Mouse (Mus musculus): ENCODE data around the gene Ugt1a10. TPM values are rescaled to one million over a fixed set of nuclear protein-coding genes. Genes with fewer than 3 reads are reported as not detected.

Ugt1a10 gene
- not detected in 2 replicates for polyA plus RNA-seq (2014; fragmentation: Nextera tagmentation; extraction: Ambion mirVana)

GRCm38 (mm10) chr1:88055088-88055487 lies at the start of gene Ugt1a10:
TSS of gene Ugt1a10 (plus strand) at chr1:88055388.
- H3K36me3 ChIP-seq (ENCODE audit: control insufficient read depth, insufficient read depth, low read length) = no peaks in the 10 kb centered on the region
- no peaks in the 10 kb centered on the region for H3K27me3 ChIP-seq (ENCODE audit: control insufficient read depth, insufficient read depth, low read length)
- H3K9me3 ChIP-seq (ENCODE audit: control insufficient read depth, low read depth, low read length) = no peaks in the 10 kb centered on the region
- H3K4me3 ChIP-seq (ENCODE audit: low read depth, low read length) = no peak within 1 kb of the TSS
- WGBS = 74% methylated on average over 1 of the region's 1 CpGs
- H3K9ac ChIP-seq (replicated peaks; ENCODE audit: low read depth, low read length) = no peak within 1 kb of the TSS
- H3K4me2 ChIP-seq (replicated peaks; ENCODE audit: low read depth, low read length) = no peak within 1 kb of the TSS
- no peak for ATAC-seq (ENCODE audit: insufficient number of reproducible peaks, insufficient read depth, low FRiP score, low read depth)
- no peaks in the 10 kb centered on the region for H3K4me1 ChIP-seq (ENCODE audit: control insufficient read depth, insufficient read depth, low read length)
- H3K27ac ChIP-seq (ENCODE audit: low read length) = no peak within 1 kb of the TSS

- Histone ChIP-seq H3K27me3 (ENCODE audit: control insufficient read depth, insufficient read depth, low read length) (no peaks in the 10 kb centered on the region), H3K4me1 (ENCODE audit: control insufficient read depth, insufficient read depth, low read length) (peaks cover 5% of the 10 kb centered on the region), H3K4me3 (ENCODE audit: low read depth, low read length) (peak overlapping the region; percentile 64), H3K9me3 (ENCODE audit: control insufficient read depth, low read depth, low read length) (no peaks in the 10 kb centered on the region), H3K4me2 (replicated peaks; ENCODE audit: low read depth, low read length) (peak overlapping the region; percentile 55), H3K27ac (ENCODE audit: low read length) (peak overlapping the region; percentile 89), H3K36me3 (ENCODE audit: control insufficient read depth, insufficient read depth, low read length) (peaks cover 8% of the 10 kb centered on the region), H3K9ac (replicated peaks; ENCODE audit: low read depth, low read length) (peak overlapping the region; percentile 79)
- 0 out of 2 replicates have a peak, but pooled peaks have one; percentile 29 for ATAC-seq (ENCODE audit: insufficient number of reproducible peaks, insufficient read depth, low FRiP score, low read depth)
- WGBS = 2% methylated on average over 5 of the region's 5 CpGs
Measured at GRCm38 (mm10) chr1:88007692-88008210, 47.4 kb upstream of the Ugt1a10 start.

- Histone ChIP-seq H3K27me3 (ENCODE audit: control insufficient read depth, insufficient read depth, low read length) (no peaks in the 10 kb centered on the region), H3K4me2 (replicated peaks; ENCODE audit: low read depth, low read length) (peak within 1 kb of the TSS; percentile 55), H3K27ac (ENCODE audit: low read length) (peak within 1 kb of the TSS; percentile 89), H3K4me3 (ENCODE audit: low read depth, low read length) (peak within 1 kb of the TSS; percentile 64), H3K36me3 (ENCODE audit: control insufficient read depth, insufficient read depth, low read length) (peaks cover 8% of the 10 kb centered on the region), H3K9me3 (ENCODE audit: control insufficient read depth, low read depth, low read length) (no peaks in the 10 kb centered on the region), H3K9ac (replicated peaks; ENCODE audit: low read depth, low read length) (peak within 1 kb of the TSS; percentile 79), H3K4me1 (ENCODE audit: control insufficient read depth, insufficient read depth, low read length) (peaks cover 5% of the 10 kb centered on the region)
- WGBS = under 1% methylated on average over 45 of the region's 45 CpGs
- peak; percentile 93 for ATAC-seq (ENCODE audit: insufficient number of reproducible peaks, insufficient read depth, low FRiP score, low read depth)
Measured at GRCm38 (mm10) chr1:88008211-88008697, 46.9 kb upstream of the Ugt1a10 start, which contains the start of gene Usp40. TSS of gene Usp40 (minus strand) at chr1:88008551.

DNA sequence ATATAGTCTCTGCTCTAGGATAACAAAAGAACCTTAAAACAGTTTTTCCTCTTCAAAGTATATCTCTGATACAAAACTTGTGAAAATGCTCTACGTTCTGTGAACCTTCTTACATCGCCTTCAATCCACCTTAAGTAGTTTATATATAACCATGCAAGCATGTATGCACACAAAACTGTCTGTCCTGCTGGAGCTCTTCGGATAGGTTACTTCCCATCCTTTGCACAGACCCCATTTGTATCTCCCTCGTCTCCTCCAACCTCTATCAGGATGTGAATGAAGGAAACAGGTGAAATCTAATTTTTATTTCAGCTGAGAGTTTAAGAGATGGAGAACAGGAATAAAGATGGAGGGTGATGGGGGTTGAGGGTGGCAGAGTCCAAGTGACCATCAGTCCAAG lies 46.5 kb upstream of the Ugt1a10 start:
- peaks cover 7% of the 10 kb centered on the region for H3K36me3 ChIP-seq (ENCODE audit: control insufficient read depth, insufficient read depth, low read length)
- 44% methylated on average over 4 of the region's 4 CpGs for WGBS
- no peaks in the 10 kb centered on the region for H3K27me3 ChIP-seq (ENCODE audit: control insufficient read depth, insufficient read depth, low read length)
- peak overlapping the region; percentile 79; the same call in 1 of the 2 replicates for H3K9ac ChIP-seq (replicated peaks; ENCODE audit: low read depth, low read length)
- peak overlapping the region; percentile 55 for H3K4me2 ChIP-seq (replicated peaks; ENCODE audit: low read depth, low read length)
- H3K4me3 ChIP-seq (ENCODE audit: low read depth, low read length) = peak overlapping the region; percentile 64
- ATAC-seq (ENCODE audit: insufficient number of reproducible peaks, insufficient read depth, low FRiP score, low read depth) = no peak
- peaks cover 5% of the 10 kb centered on the region for H3K4me1 ChIP-seq (ENCODE audit: control insufficient read depth, insufficient read depth, low read length)
- no peaks in the 10 kb centered on the region for H3K9me3 ChIP-seq (ENCODE audit: control insufficient read depth, low read depth, low read length)
- H3K27ac ChIP-seq (ENCODE audit: low read length) = peak overlapping the region; percentile 27; the same call in 1 of the 2 replicates

DNA sequence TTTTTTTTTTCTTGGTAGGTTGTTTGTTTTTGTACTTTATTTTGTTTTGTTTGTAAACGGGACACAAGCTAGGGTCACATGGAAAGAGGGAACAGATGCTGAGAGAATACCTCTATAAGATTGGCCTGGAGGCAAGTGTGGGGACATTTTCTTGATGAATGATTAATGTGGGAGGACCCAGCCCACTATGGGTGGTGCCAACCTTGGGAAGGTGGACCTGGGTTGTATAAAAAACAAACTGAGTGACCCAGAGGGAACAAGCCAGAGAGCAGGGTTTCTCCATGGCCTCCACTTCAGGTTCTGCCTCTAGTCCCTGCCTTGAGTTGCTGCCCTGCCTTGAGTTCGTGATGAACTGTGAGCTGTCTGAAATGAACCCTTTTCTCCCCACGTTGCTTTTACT lies 45.7 kb upstream of the Ugt1a10 start:
- H3K36me3 ChIP-seq (ENCODE audit: control insufficient read depth, insufficient read depth, low read length) = 0 out of 2 replicates have a peak, but pooled peaks cover 4% of the 10 kb centered on the region
- WGBS = 80% methylated on average over 3 of the region's 3 CpGs
- H3K9ac ChIP-seq (replicated peaks; ENCODE audit: low read depth, low read length) = no peak overlapping the region
- peaks cover 5% of the 10 kb centered on the region for H3K4me1 ChIP-seq (ENCODE audit: control insufficient read depth, insufficient read depth, low read length)
- no peak for ATAC-seq (ENCODE audit: insufficient number of reproducible peaks, insufficient read depth, low FRiP score, low read depth)
- H3K27ac ChIP-seq (ENCODE audit: low read length) = no peak overlapping the region
- no peaks in the 10 kb centered on the region for H3K9me3 ChIP-seq (ENCODE audit: control insufficient read depth, low read depth, low read length)
- no peak overlapping the region for H3K4me3 ChIP-seq (ENCODE audit: low read depth, low read length)
- no peak overlapping the region for H3K4me2 ChIP-seq (replicated peaks; ENCODE audit: low read depth, low read length)
- no peaks in the 10 kb centered on the region for H3K27me3 ChIP-seq (ENCODE audit: control insufficient read depth, insufficient read depth, low read length)

DNA sequence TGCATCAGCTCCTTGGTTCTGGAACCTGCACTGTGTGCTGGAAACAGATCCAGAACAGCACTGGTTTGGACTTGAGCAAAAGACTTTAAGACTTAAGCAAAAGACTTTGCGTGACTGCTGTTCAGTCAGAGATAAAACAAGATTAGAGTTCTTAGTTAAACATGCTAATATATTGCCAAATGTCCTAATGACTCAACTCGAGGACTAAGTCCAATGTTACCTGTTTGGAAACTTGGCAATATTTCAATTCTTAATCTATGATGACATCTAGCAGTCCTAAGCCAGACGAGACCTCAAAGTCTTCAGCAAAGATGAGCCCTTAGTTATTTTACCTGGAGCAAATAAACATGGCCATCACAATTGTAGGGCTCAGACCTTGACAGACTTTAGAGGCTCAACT lies 41.5 kb upstream of the Ugt1a10 start:
- Histone ChIP-seq H3K27me3 (ENCODE audit: control insufficient read depth, insufficient read depth, low read length) (no peaks in the 10 kb centered on the region), H3K9ac (replicated peaks; ENCODE audit: low read depth, low read length) (no peak overlapping the region), H3K27ac (ENCODE audit: low read length) (no peak overlapping the region), H3K4me1 (ENCODE audit: control insufficient read depth, insufficient read depth, low read length) (peaks cover 2% of the 10 kb centered on the region; the same call in 1 of the 2 replicates), H3K36me3 (ENCODE audit: control insufficient read depth, insufficient read depth, low read length) (no peaks in the 10 kb centered on the region), H3K4me3 (ENCODE audit: low read depth, low read length) (no peak overlapping the region), H3K9me3 (ENCODE audit: control insufficient read depth, low read depth, low read length) (no peaks in the 10 kb centered on the region), H3K4me2 (replicated peaks; ENCODE audit: low read depth, low read length) (no peak overlapping the region)
- WGBS = 62% methylated on average over 3 of the region's 3 CpGs
- ATAC-seq (ENCODE audit: insufficient number of reproducible peaks, insufficient read depth, low FRiP score, low read depth) = no peak

- H3K27me3 ChIP-seq (ENCODE audit: control insufficient read depth, insufficient read depth, low read length) = no peaks in the 10 kb centered on the region
- WGBS = 90% methylated on average over 4 of the region's 4 CpGs
- H3K4me3 ChIP-seq (ENCODE audit: low read depth, low read length) = no peak overlapping the region
Measured at GRCm38 (mm10) chr1:88014194-88014593, 41.0 kb upstream of the Ugt1a10 start.

DNA sequence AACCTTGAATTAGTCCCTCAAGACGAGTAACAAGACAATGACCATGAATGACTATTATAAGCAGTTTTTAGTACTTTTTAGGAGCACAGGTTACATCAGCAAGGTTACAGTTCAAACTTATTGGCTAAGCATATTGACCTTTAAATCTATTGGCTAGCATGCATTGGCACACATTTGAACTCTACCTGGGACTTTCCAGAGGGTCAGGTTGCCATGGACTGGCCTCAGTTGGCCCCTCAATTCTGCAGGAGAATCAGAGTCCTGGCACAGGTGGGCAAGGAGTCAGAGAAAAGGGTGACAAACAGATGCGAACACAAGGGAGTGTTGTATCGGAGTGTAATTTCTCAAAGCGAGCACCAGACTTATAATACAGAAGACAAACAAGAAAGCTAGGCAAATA lies 40.5 kb upstream of the Ugt1a10 start:
- no peaks in the 10 kb centered on the region for H3K9me3 ChIP-seq (ENCODE audit: control insufficient read depth, low read depth, low read length)
- no peak overlapping the region for H3K4me2 ChIP-seq (replicated peaks; ENCODE audit: low read depth, low read length)
- no peak for ATAC-seq (ENCODE audit: insufficient number of reproducible peaks, insufficient read depth, low FRiP score, low read depth)
- H3K36me3 ChIP-seq (ENCODE audit: control insufficient read depth, insufficient read depth, low read length) = no peaks in the 10 kb centered on the region
- H3K4me3 ChIP-seq (ENCODE audit: low read depth, low read length) = no peak overlapping the region
- no peak overlapping the region for H3K9ac ChIP-seq (replicated peaks; ENCODE audit: low read depth, low read length)
- WGBS = 96% methylated on average over 4 of the region's 4 CpGs
- no peaks in the 10 kb centered on the region for H3K4me1 ChIP-seq (ENCODE audit: control insufficient read depth, insufficient read depth, low read length)
- H3K27ac ChIP-seq (ENCODE audit: low read length) = no peak overlapping the region
- no peaks in the 10 kb centered on the region for H3K27me3 ChIP-seq (ENCODE audit: control insufficient read depth, insufficient read depth, low read length)

More at GRCm38 (mm10) chr1:88014194-88014593, 41.0 kb upstream of the Ugt1a10 start:
- Histone ChIP-seq H3K4me1 (ENCODE audit: control insufficient read depth, insufficient read depth, low read length) (no peaks in the 10 kb centered on the region), H3K4me2 (replicated peaks; ENCODE audit: low read depth, low read length) (no peak overlapping the region), H3K9ac (replicated peaks; ENCODE audit: low read depth, low read length) (no peak overlapping the region), H3K36me3 (ENCODE audit: control insufficient read depth, insufficient read depth, low read length) (no peaks in the 10 kb centered on the region), H3K27ac (ENCODE audit: low read length) (no peak overlapping the region), H3K9me3 (ENCODE audit: control insufficient read depth, low read depth, low read length) (no peaks in the 10 kb centered on the region)
- ATAC-seq (ENCODE audit: insufficient number of reproducible peaks, insufficient read depth, low FRiP score, low read depth) = no peak

- Histone ChIP-seq H3K27me3 (ENCODE audit: control insufficient read depth, insufficient read depth, low read length) (no peaks in the 10 kb centered on the region), H3K4me2 (replicated peaks; ENCODE audit: low read depth, low read length) (no peak overlapping the region), H3K9ac (replicated peaks; ENCODE audit: low read depth, low read length) (no peak overlapping the region), H3K4me3 (ENCODE audit: low read depth, low read length) (no peak overlapping the region), H3K27ac (ENCODE audit: low read length) (no peak overlapping the region), H3K9me3 (ENCODE audit: control insufficient read depth, low read depth, low read length) (no peaks in the 10 kb centered on the region), H3K4me1 (ENCODE audit: control insufficient read depth, insufficient read depth, low read length) (no peaks in the 10 kb centered on the region), H3K36me3 (ENCODE audit: control insufficient read depth, insufficient read depth, low read length) (no peaks in the 10 kb centered on the region)
- no peak for ATAC-seq (ENCODE audit: insufficient number of reproducible peaks, insufficient read depth, low FRiP score, low read depth)
- WGBS = 92% methylated on average over 6 of the region's 6 CpGs
Measured at GRCm38 (mm10) chr1:88015371-88015770, 39.8 kb upstream of the Ugt1a10 start.

Data from stomach, embryonic 14.5 days (tissue).